Mouse (Mus musculus) liver, embryonic 15.5 days (tissue): ENCODE results near the gene Ssu2. TPM values are rescaled to one million over a fixed set of nuclear protein-coding genes. Genes with fewer than 3 reads are reported as not detected.

Source experiments
- ATAC-seq: fragments of 200-750 bp; cut with Nextera tagmentation; 2 replicates; pipeline ENCODE4 v1.8.0; 2017; ENCODE audit warnings: moderate number of reproducible peaks, mild to moderate bottlenecking, moderate library complexity; ENCODE audit not compliant: insufficient read depth
- H3K27ac ChIP-seq: fragments of 300-500 bp; sonication (generic); replicated peaks from 2 replicates; pipeline ENCODE4 v1.5.1; 2015; ENCODE audit warnings: mild to moderate bottlenecking, inconsistent platforms
- H3K27me3 ChIP-seq: fragments of 300-500 bp; sonication (generic); 2 replicates; pipeline ENCODE4 v1.6.1; 2015; ENCODE audit warnings: mild to moderate bottlenecking, inconsistent platforms
- H3K36me3 ChIP-seq: fragments of 300-500 bp; sonication (generic); replicated peaks from 2 replicates; pipeline ENCODE4 v1.6.1; 2015; ENCODE audit warnings: moderate library complexity, mild to moderate bottlenecking, inconsistent platforms
- H3K4me1 ChIP-seq: fragments of 300-500 bp; sonication (generic); replicated peaks from 2 replicates; pipeline ENCODE4 v1.6.1; 2015; ENCODE audit warnings: inconsistent platforms
- H3K4me2 ChIP-seq: fragments of 300-500 bp; sonication (generic); 2 replicates; pipeline ENCODE4 v1.6.1; 2015; ENCODE audit warnings: moderate library complexity, mild to moderate bottlenecking, inconsistent platforms
- H3K4me3 ChIP-seq: fragments of 300-500 bp; sonication (generic); replicated peaks from 2 replicates; pipeline ENCODE4 v1.5.1; 2015; ENCODE audit warnings: mild to moderate bottlenecking, inconsistent platforms
- H3K9ac ChIP-seq: fragments of 300-500 bp; sonication (generic); 2 replicates; pipeline ENCODE4 v1.6.1; 2015; ENCODE audit warnings: moderate library complexity, mild to moderate bottlenecking, inconsistent platforms
- H3K9me3 ChIP-seq: fragments of 300-500 bp; sonication (generic); replicated peaks from 2 replicates; pipeline ENCODE4 v1.6.1; 2016; ENCODE audit warnings: inconsistent platforms
- WGBS: fragments of 180-500 bp; shearing (Covaris S2); methylation state at CpG from one replicate; pipeline ENCODE4 v1.1.7; 2015; ENCODE audit warnings: mixed read lengths; ENCODE audit not compliant: insufficient replicate concordance; 5-methylcytosine and 5-hydroxymethylcytosine counted together
- polyA plus RNA-seq: library from polyadenylated mRNA; unstranded; fragments of >200 nt; fragmentation: Nextera tagmentation; extraction: Ambion mirVana; gene quantifications from 2 replicates; pipeline ENCODE4 v1.2.1, GENCODE M21; 2015

The Ssu2 gene
- polyA plus RNA-seq, 1 experiment from 2014 or later = 0.06 TPM

DNA sequence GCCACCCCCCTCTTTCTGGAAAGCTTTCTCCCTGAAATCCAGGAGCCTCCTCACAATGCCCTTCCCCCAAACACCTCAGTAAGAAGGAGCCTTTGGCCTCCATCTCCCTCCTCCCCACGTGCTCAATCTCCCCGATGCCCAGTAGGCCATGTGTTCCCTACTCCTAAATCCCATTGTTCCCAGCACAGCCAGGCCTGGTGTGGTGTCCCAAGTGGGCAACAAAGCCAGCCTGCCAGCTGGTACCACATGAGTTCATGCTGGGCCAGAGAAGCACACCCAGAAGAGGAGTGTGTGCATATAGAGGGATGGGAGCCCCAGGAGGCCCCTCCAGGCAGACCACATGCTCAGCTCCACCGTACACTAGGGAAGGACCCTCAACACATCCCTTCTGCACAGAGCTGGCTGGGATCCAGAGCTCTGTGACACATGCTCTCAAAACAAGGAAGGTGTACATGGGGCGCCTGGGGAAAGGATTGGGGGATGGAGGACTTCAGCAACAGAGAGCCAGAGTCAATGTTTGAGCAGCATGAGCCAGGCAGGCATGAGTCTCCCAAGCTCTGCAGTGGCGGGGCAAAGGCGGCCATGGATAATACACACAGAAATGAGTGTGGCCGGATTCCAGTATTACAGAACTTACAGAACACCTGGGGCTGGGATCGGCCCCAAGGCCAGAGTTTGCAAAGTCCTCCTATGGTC, 4.7 kb downstream of the Ssu2 start:
- no peaks in the 10 kb centered on the region for H3K36me3 ChIP-seq
- H3K9me3 ChIP-seq = no peaks in the 10 kb centered on the region
- 63% methylated on average over 8 of the region's 8 CpGs for WGBS
- H3K27ac ChIP-seq = no peak overlapping the region
- no peak overlapping the region for H3K4me2 ChIP-seq
- no peak overlapping the region for H3K9ac ChIP-seq
- H3K4me3 ChIP-seq = no peak overlapping the region
- no peak for ATAC-seq
- no peaks in the 10 kb centered on the region for H3K27me3 ChIP-seq
- no peaks in the 10 kb centered on the region for H3K4me1 ChIP-seq

DNA sequence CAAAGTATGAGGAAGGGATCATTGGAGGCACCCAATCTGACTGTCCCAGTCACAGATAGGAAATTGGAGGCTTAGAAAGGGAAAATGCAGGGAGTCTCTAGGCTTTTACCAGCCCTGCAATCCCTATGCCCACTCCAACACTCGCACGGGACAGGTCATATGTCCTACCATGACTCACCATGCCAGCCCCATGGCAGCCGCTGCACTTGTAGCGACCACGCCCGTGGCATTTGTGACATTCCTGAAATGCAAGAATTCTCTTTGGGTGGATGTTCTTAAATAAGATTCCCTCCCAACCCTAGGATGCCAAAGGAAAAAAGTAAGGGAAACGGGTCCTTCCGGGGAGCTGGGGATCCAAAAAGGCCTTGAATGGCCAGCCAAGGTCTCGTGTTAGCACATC, 8.8 kb downstream of the Ssu2 start:
- WGBS = 69% methylated on average over 9 of the region's 9 CpGs
- Histone ChIP-seq H3K27me3 (no peaks in the 10 kb centered on the region), H3K36me3 (no peaks in the 10 kb centered on the region)

DNA sequence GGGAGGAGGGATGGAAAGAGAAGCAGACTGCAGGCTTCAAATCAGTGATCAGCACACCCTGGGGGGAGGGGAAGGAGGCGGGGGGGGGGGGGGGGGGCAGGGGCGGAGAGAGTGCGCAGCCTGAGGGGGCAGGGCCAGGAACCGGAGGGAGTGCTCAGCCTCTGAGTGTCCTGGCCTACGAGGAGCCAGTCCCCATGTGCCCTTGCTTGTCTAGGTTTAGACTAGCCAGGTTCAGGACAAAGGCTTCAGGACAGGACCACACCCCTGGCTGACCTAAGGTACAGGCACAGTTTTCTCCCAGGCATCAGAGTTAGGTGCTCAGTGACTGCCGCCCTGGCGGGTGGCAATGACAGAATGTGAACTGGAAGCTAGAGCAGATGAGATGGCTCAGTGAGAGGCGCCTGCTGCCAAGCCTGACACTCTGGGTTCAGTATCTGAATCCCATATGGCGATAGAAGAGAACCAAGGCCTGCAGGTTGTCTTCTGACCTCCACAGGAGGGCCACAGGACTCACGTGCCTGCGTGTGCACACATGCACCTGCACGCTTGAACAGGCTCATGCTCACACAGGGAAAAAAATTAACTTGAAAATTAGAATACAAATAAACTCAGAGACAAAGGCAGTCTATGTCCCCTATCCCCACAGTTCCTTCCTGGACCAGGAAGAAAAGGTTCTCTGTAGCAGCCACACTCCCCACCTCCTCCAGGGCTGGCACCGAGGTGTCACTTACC, 12.0 kb downstream of the Ssu2 start:
- H3K27me3 ChIP-seq = no peaks in the 10 kb centered on the region
- no peak overlapping the region for H3K27ac ChIP-seq
- H3K4me3 ChIP-seq = no peak overlapping the region
- H3K36me3 ChIP-seq = no peaks in the 10 kb centered on the region
- H3K9ac ChIP-seq = no peak overlapping the region
- H3K4me2 ChIP-seq = no peak overlapping the region
- no peaks in the 10 kb centered on the region for H3K9me3 ChIP-seq
- H3K4me1 ChIP-seq = no peaks in the 10 kb centered on the region
- no peak for ATAC-seq
- WGBS = 62% methylated on average over 9 of the region's 13 CpGs

More for the DNA sequence above, 8.8 kb downstream of the Ssu2 start:
- Histone ChIP-seq H3K9me3 (no peaks in the 10 kb centered on the region), H3K27ac (no peak overlapping the region), H3K4me1 (no peaks in the 10 kb centered on the region), H3K4me2 (no peak overlapping the region), H3K9ac (no peak overlapping the region), H3K4me3 (no peak overlapping the region)
- ATAC-seq = no peak

DNA sequence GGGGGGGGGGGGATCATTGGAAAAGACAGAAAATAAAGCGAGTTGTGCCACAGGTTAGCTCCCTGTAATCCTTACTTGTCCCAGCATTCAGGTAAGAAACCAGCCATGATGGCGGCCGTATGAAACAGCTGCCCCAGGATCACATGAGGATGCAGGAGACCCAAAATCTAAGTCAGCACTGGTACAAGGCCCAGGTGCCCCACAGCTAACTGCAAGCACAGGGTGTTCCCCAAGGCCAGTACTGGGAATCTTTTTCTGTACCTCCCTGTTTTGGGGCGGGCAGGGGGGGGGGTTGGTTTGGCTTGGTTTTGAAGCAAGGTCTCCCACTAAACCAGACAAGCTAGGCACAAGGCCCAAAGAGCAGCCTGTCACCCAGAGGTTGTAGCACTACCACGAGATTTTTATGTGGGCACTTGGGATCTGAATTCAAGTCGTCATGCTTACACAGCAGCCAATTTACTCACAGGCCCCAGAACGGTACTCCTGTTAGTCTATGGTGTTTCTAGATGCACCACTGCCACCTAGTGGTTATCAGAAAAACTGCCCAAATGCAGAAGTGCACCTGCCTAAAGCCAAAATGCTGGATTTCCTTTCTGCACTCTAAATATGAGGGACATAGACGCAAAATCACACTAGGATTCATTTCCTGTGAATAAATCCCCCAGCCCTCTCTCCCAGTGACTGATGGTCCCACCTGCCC, 13.8 kb downstream of the Ssu2 start:
- Histone ChIP-seq H3K4me2 (no peak overlapping the region), H3K36me3 (no peaks in the 10 kb centered on the region), H3K4me3 (no peak overlapping the region), H3K4me1 (no peaks in the 10 kb centered on the region), H3K9me3 (no peaks in the 10 kb centered on the region), H3K9ac (no peak overlapping the region), H3K27me3 (no peaks in the 10 kb centered on the region), H3K27ac (no peak overlapping the region)
- no peak for ATAC-seq
- 30% methylated on average over 8 of the region's 8 CpGs for WGBS

DNA sequence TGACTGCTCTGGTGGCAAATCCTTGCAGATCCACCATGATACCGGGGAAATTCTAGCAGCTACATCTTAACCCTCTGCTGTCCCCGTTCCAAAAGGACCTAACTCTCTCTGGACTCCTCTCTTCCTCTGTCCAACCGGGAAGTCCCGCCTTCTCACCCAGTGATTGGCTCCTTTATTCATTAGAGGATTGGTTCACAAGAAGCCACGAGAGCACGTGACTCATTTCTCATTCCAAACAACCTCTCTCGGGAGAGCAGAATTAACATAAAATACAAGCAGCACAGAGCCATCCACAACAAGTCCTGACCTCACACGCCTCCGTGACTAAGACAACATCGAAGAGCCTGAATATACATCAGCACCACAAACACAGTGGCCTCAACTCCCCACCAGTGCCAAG, 22.5 kb downstream of the Ssu2 start:
- no peaks in the 10 kb centered on the region for H3K9me3 ChIP-seq
- 64% methylated on average over 10 of the region's 10 CpGs for WGBS
- no peak overlapping the region for H3K27ac ChIP-seq
- H3K36me3 ChIP-seq = no peaks in the 10 kb centered on the region
- H3K27me3 ChIP-seq = no peaks in the 10 kb centered on the region
- H3K4me2 ChIP-seq = no peak overlapping the region
- no peaks in the 10 kb centered on the region for H3K4me1 ChIP-seq
- ATAC-seq = no peak
- no peak overlapping the region for H3K4me3 ChIP-seq
- H3K9ac ChIP-seq = no peak overlapping the region

DNA sequence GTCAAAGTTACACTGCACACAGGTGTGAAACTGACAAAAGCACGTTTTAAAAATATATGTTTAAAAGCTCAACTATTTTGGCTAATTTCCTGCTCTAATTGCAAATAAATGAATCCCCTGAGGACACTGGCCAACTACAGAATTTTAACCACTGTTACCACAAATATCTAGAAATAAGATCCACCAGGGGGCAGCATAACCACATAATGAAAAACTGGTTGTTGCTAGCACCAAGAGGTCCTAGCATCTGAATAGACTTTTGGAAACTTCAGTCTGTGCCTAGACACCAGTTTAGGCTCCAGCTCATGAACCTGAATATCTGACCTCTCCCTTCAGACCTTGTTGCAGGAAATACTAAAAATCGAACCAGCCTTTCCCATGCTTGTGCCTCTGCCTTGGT, 23.2 kb downstream of the Ssu2 start:
- Histone ChIP-seq H3K9ac (no peak overlapping the region), H3K27me3 (no peaks in the 10 kb centered on the region), H3K4me3 (no peak overlapping the region), H3K9me3 (no peaks in the 10 kb centered on the region), H3K27ac (no peak overlapping the region), H3K36me3 (no peaks in the 10 kb centered on the region), H3K4me2 (no peak overlapping the region), H3K4me1 (no peaks in the 10 kb centered on the region)
- no peak for ATAC-seq
- WGBS = 27% methylated on average over 2 of the region's 2 CpGs

DNA sequence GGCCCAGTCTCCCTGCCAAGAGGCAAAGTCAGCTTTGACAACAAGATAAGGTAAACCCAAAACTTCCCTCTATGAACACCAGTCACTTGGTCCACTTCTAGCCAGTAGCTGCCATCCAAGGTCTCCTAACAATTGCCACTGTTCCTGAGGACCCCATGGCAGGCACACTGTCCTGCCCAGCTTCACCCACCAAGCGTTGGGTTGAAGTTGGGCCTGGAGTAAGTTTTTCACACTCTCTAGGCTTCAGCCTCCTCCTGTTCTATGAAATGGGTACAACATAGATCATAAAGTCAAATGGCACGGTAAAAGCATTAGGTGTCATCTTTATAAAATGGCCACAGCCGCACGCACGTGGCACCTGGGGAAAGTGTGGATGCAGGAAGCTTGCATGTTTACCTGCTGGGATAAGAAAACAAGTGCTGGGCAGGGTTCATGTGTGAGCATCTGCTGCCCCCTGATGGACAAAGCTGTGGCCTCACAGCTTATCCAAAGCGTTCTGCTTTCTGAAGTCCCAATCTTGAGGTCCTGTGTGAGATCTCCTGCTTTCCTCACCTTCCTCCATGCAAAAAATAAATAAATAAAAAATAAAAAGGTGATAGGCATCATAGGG, 25.4 kb downstream of the Ssu2 start:
- ATAC-seq = no peak

DNA sequence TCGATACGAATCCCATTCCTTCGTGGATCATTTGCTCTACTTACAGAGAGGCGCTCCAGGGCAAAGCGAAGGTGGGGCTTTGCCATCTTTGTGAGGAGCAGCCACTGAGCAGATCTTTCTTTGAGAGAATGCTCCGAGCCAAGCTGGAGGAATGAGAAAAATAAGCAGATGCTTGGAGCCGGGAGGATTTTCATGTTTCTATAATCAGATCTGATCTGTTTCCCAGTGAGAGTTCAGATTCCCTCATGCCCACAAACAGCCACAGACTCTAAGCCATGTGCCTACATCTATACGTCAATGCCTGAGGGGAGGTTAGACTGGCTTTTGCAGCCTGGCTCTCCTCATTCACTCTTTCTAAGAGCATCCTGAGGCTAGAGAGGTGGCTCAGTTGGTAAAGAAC, 27.1 kb downstream of the Ssu2 start:
- Histone ChIP-seq H3K27ac (no peak overlapping the region), H3K9me3 (no peaks in the 10 kb centered on the region), H3K9ac (no peak overlapping the region), H3K27me3 (no peaks in the 10 kb centered on the region), H3K36me3 (no peaks in the 10 kb centered on the region), H3K4me3 (no peak overlapping the region), H3K4me2 (no peak overlapping the region), H3K4me1 (no peaks in the 10 kb centered on the region)
- WGBS = 71% methylated on average over 8 of the region's 8 CpGs
- no peak for ATAC-seq

More for the DNA sequence above, 25.4 kb downstream of the Ssu2 start:
- Histone ChIP-seq H3K4me2 (no peak overlapping the region), H3K9ac (no peak overlapping the region), H3K27ac (no peak overlapping the region), H3K4me1 (no peaks in the 10 kb centered on the region), H3K36me3 (no peaks in the 10 kb centered on the region), H3K27me3 (no peaks in the 10 kb centered on the region), H3K9me3 (no peaks in the 10 kb centered on the region), H3K4me3 (no peak overlapping the region)
- WGBS = 28% methylated on average over 6 of the region's 6 CpGs

DNA sequence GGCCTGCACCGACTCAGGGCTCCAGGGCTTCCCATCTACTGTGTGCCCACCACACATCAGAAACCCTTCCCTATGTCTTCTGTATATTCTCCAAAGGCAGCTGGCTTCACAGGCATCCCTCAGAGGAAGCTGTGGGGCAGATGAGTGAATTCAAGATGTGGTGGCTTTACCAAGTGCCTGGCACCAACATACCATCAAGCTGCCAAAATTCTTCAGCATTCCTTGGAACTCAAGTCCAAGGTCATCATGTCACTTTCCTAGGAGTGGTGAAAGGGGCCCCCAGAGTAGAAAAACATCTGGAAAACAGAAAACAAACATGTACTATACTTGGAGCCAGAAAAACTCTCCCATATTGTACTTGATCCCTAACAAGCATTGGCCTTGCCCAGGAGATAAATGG, 28.5 kb downstream of the Ssu2 start:
- Histone ChIP-seq H3K9ac (no peak overlapping the region), H3K27me3 (no peaks in the 10 kb centered on the region), H3K9me3 (no peaks in the 10 kb centered on the region), H3K36me3 (no peaks in the 10 kb centered on the region), H3K4me3 (no peak overlapping the region), H3K27ac (no peak overlapping the region), H3K4me1 (no peaks in the 10 kb centered on the region), H3K4me2 (no peak overlapping the region)
- 63% methylated on average over 1 of the region's 1 CpGs for whole genome bisulfite sequencing
- no peak for ATAC-seq

DNA sequence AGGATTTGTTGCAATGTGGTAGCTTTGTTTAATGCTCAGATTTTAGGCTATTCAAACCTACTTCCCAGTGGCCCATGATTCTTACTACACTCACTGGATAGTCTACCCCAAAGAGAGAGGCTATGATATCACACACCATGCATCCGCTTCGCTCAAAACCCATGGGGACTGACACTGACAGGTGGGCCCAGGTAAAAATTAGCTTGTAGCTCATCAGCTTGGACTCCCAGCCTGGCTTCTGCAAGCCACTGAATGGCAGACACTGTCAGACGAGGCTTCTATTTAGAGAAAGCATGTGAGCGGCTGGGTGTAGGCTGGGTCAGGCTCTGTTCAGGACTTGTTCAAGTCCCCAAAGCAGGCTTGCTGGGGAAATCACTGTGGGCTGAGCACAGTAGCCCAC, 37.4 kb downstream of the Ssu2 start:
- no peak overlapping the region for H3K4me2 ChIP-seq
- H3K9me3 ChIP-seq = no peaks in the 10 kb centered on the region
- no peaks in the 10 kb centered on the region for H3K4me1 ChIP-seq
- 70% methylated on average over 4 of the region's 4 CpGs for WGBS
- no peak overlapping the region for H3K27ac ChIP-seq
- ATAC-seq = no peak
- H3K9ac ChIP-seq = no peak overlapping the region
- H3K4me3 ChIP-seq = no peak overlapping the region
- no peaks in the 10 kb centered on the region for H3K27me3 ChIP-seq
- H3K36me3 ChIP-seq = no peaks in the 10 kb centered on the region

DNA sequence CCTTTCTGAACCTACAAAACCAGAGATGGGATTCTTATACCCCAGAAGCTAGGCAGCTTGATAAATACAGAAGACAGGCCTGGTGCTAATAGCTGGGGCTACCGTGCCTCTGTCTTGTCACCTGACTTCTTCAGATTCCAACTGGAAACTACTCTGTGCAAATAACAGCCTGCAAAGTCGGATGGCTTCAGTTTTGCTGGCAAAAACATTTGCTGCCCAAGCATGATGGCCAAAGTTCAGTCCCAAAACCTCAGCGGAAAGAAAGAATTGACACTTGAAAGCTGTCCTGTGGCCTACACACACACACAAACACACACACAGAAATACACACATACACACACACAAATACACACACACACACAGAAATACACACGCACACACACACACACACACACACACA, 48.8 kb downstream of the Ssu2 start:
- Histone ChIP-seq H3K36me3 (no peaks in the 10 kb centered on the region), H3K9me3 (no peaks in the 10 kb centered on the region), H3K27me3 (no peaks in the 10 kb centered on the region), H3K9ac (no peak overlapping the region), H3K4me1 (no peaks in the 10 kb centered on the region), H3K4me3 (no peak overlapping the region), H3K4me2 (no peak overlapping the region), H3K27ac (no peak overlapping the region)
- 57% methylated on average over 4 of the region's 4 CpGs for WGBS
- no peak for ATAC-seq
